Mouse (Mus musculus) CH12.LX (cell line): Measurements from ENCODE around the gene Dnaja4.

Experiments
- CHD2 ChIP-seq: IDR thresholded peaks from 2 replicates; pipeline ENCODE4 v1.6.1; 2011; ENCODE audit warnings: low read length, improper control_type of control experiment
- CTCF ChIP-seq, 2 experiments: IDR thresholded peaks in 1 of 2; conservative IDR thresholded peaks in 1 of 2; 2 replicates each; pipeline ENCODE4 v1.5.1; 2011 to 2012; ENCODE audit warnings: low read depth in 2 of 2, low read length in 2 of 2, improper control_type of control experiment in 1 of 2, inconsistent platforms in 1 of 2, mild to moderate bottlenecking in 1 of 2, moderate library complexity in 1 of 2
- EP300 ChIP-seq: IDR thresholded peaks from 2 replicates; pipeline ENCODE4 v1.6.1; 2011; ENCODE audit warnings: low read length, improper control_type of control experiment
- HCFC1 ChIP-seq: IDR thresholded peaks from 2 replicates; pipeline ENCODE4 v1.6.1; 2012; ENCODE audit warnings: low read depth, mild to moderate bottlenecking, inconsistent platforms, low read length, improper control_type of control experiment
- MAZ ChIP-seq: IDR thresholded peaks from 2 replicates; pipeline ENCODE4 v1.6.1; 2012; ENCODE audit warnings: low read depth, mild to moderate bottlenecking, inconsistent platforms, low read length, improper control_type of control experiment, moderate library complexity
- MYC ChIP-seq: IDR thresholded peaks from 2 replicates; pipeline ENCODE4 v1.6.1; 2011; ENCODE audit warnings: low read depth, mild to moderate bottlenecking, improper control_type of control experiment, low read length
- NRF1 ChIP-seq: IDR thresholded peaks from 2 replicates; pipeline ENCODE4 v1.6.1; 2014; ENCODE audit warnings: low read depth, mild to moderate bottlenecking, inconsistent platforms, low read length, improper control_type of control experiment, moderate library complexity
- POLR2A ChIP-seq: IDR thresholded peaks from 2 replicates; pipeline ENCODE4 v1.6.1; 2011; ENCODE audit warnings: low read depth, mild to moderate bottlenecking, improper control_type of control experiment, low read length
- POLR2AphosphoS2 ChIP-seq: IDR thresholded peaks from 2 replicates; pipeline ENCODE4 v1.6.1; 2011; ENCODE audit warnings: low read depth, low read length, improper control_type of control experiment
- TCF12 ChIP-seq: IDR thresholded peaks from 2 replicates; pipeline ENCODE4 v1.6.1; 2014; ENCODE audit warnings: low read depth, mild to moderate bottlenecking, inconsistent platforms, low read length, improper control_type of control experiment
- USF1 ChIP-seq: IDR thresholded peaks from 2 replicates; pipeline ENCODE4 v1.6.1; 2014; ENCODE audit warnings: low read depth, mild to moderate bottlenecking, inconsistent platforms, low read length, improper control_type of control experiment
- ZNF384 ChIP-seq: IDR thresholded peaks from 2 replicates; pipeline ENCODE4 v1.6.1; 2012; ENCODE audit warnings: low read depth, low read length, improper control_type of control experiment, inconsistent platforms

GRCm38 (mm10) chr9:54764091-54764490, 65.4 kb downstream of the Dnaja4 start:
- no peak for TF ChIP-seq POLR2A
- TF ChIP-seq MYC, result no peak
- no peak for TF ChIP-seq CHD2
- TF ChIP-seq TCF12, result no peak
- no peak for TF ChIP-seq POLR2AphosphoS2
- no peak for TF ChIP-seq HCFC1
- TF ChIP-seq USF1, result no peak
- no peak for TF ChIP-seq EP300
- TF ChIP-seq ZNF384, result no peak
- no peak for TF ChIP-seq CTCF (conservative IDR thresholded peaks at IDR 0.05 in 1 of 2, IDR thresholded peaks at IDR 0.05 in 1 of 2; ENCODE audit: low read depth in 2 of 2, low read length in 2 of 2)
- TF ChIP-seq NRF1, result no peak
- TF ChIP-seq MAZ, result no peak
